Mouse (Mus musculus) midbrain, embryonic 14.5 days (tissue): ENCODE measurements around the gene Fads3. TPM values are rescaled to one million over a fixed set of nuclear protein-coding genes. Genes with fewer than 3 reads are reported as not detected.

ENCODE experiments used
- ATAC-seq: fragments of 200-750 bp; cut with Nextera tagmentation; 2 replicates; pipeline ENCODE4 v1.8.0; 2017; ENCODE audit warnings: moderate number of reproducible peaks, moderate library complexity; ENCODE audit not compliant: low FRiP score, low TSS enrichment
- DNase-seq: peaks from one replicate; pipeline ENCODE4 v3.0.0-alpha.2; 2015
- H3K27ac ChIP-seq: fragments of 300-500 bp; sonication (generic); replicated peaks from 2 replicates; pipeline ENCODE4 v1.5.1; 2014; ENCODE audit warnings: mild to moderate bottlenecking, low read depth, low read length, moderate library complexity
- H3K27me3 ChIP-seq: fragments of 300-500 bp; sonication (generic); 2 replicates; pipeline ENCODE4 v1.6.1; 2014; ENCODE audit warnings: low read length, control low read depth, mixed read lengths; ENCODE audit not compliant: control insufficient read depth, insufficient read depth
- H3K36me3 ChIP-seq: fragments of 300-500 bp; sonication (generic); 2 replicates; pipeline ENCODE4 v1.6.1; 2014; ENCODE audit warnings: low read length, control low read depth; ENCODE audit not compliant: control insufficient read depth, insufficient read depth
- H3K4me1 ChIP-seq: fragments of 300-500 bp; sonication (generic); 2 replicates; pipeline ENCODE4 v1.6.1; 2014; ENCODE audit warnings: mild to moderate bottlenecking, antibody characterized with exemption, low read length, control low read depth; ENCODE audit not compliant: control insufficient read depth, insufficient read depth
- H3K4me2 ChIP-seq: fragments of 300-500 bp; sonication (generic); 2 replicates; pipeline ENCODE4 v1.6.1; 2014; ENCODE audit warnings: mild to moderate bottlenecking, low read length, moderate library complexity
- H3K4me3 ChIP-seq: fragments of 300-500 bp; sonication (generic); replicated peaks from 2 replicates; pipeline ENCODE4 v1.5.1; 2014; ENCODE audit warnings: low read depth, low read length
- H3K9ac ChIP-seq: fragments of 300-500 bp; sonication (generic); replicated peaks from 2 replicates; pipeline ENCODE4 v1.6.1; 2014; ENCODE audit warnings: mild to moderate bottlenecking, low read length, moderate library complexity
- H3K9me3 ChIP-seq: fragments of 300-500 bp; sonication (generic); 2 replicates; pipeline ENCODE4 v1.6.1; 2016; ENCODE audit warnings: low read length, control low read depth, mixed read lengths; ENCODE audit not compliant: control insufficient read depth
- WGBS: fragments of 180-500 bp; shearing (Covaris S2); extraction: QIAGEN DNeasy Blood & Tissue Kit; methylation state at CpG from one replicate; pipeline ENCODE4 v1.1.7; 2014; 5-methylcytosine and 5-hydroxymethylcytosine counted together
- polyA plus RNA-seq: library from polyadenylated mRNA; unstranded; fragments of >200 nt; fragmentation: Nextera tagmentation; extraction: Ambion mirVana; gene quantifications from 2 replicates; pipeline ENCODE4 v1.2.1, GENCODE M21; 2014

The Fads3 gene
- polyA plus RNA-seq, 1 experiment from 2014 or later: 15.4 TPM

DNA sequence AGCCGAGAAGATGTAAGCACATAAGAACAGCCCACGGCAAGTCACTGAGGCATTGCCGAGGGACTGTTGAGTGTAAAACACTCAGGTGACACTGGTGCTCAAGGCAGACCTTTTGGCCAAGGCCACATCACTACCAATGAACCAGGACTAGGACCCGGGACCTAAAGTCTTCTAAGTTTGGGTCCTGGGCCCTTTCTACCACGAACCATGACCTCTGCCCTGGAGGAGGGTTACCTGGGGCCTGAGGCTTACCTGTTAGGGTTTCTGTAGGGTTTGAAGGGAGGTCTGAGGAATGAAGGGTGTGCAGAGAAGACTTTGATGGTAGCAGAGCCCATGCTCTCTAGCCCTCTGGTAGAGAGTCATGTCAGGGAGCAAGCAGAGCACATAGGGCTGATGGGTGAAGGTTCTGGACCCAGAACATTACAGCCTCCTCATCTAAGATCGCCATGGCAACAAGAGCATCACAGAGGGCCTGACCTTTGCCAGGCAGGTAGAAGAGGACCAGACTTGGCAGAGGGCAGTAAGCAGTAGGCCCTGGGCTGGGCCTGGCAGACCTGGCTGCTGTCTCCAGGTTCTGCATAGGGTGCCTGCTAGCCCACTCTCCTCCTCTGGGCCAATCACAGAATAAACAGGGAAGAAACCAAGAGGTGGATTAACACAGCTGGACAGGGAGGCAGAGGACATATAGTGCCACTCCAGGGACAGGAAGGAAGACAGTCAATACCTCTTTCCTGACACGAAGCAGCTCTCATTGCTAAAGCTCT lies 40.0 kb upstream of the Fads3 start, which contains the start of the genes Best1 and Rab3il1:
Gene Best1 (minus strand): TSS at position 428 of the 764 bp plus-strand sequence.
Gene Rab3il1 (plus strand): TSS at position 464 of the 764 bp plus-strand sequence.
- H3K4me2 ChIP-seq: no peak within 1 kb of the TSS
- ATAC-seq (no peak), DNase-seq (no peak)
- no peaks in the 10 kb centered on the region for H3K36me3 ChIP-seq
- H3K27me3 ChIP-seq: no peaks in the 10 kb centered on the region
- H3K9me3 ChIP-seq: no peaks in the 10 kb centered on the region
- H3K4me3 ChIP-seq: no peak within 1 kb of the TSS
- WGBS: 76% methylated on average over 7 of the region's 7 CpGs
- no peak within 1 kb of the TSS for H3K9ac ChIP-seq
- H3K4me1 ChIP-seq: no peaks in the 10 kb centered on the region
- no peak within 1 kb of the TSS for H3K27ac ChIP-seq

DNA sequence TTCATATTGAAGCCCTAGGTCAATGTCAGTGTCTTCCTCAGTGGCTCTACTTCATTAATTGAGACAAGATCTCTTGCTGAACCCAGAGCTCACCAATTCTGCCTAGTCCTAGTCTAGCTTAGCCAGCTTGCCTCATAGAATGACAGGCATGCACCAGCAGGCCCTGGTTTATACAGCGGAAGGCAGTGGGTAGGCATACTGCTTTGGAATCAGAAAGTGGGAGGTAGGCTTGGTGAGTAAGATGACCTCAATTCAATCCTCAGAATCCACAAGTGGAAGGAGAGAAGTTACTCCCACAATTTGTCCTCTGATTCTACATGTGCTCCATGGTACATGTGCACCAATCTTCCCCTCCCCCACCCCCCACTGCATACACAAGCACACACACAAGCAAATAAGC lies 37.7 kb upstream of the Fads3 start:
- no peak overlapping the region for H3K4me3 ChIP-seq
- H3K4me1 ChIP-seq: no peaks in the 10 kb centered on the region
- no peak for ATAC-seq
- DNase-seq: no peak
- H3K9me3 ChIP-seq: no peaks in the 10 kb centered on the region
- H3K4me2 ChIP-seq: no peak overlapping the region
- no peaks in the 10 kb centered on the region for H3K36me3 ChIP-seq
- no peak overlapping the region for H3K9ac ChIP-seq
- H3K27me3 ChIP-seq: no peaks in the 10 kb centered on the region
- 100% methylated on average over 1 of the region's 1 CpGs for WGBS
- no peak overlapping the region for H3K27ac ChIP-seq

DNA sequence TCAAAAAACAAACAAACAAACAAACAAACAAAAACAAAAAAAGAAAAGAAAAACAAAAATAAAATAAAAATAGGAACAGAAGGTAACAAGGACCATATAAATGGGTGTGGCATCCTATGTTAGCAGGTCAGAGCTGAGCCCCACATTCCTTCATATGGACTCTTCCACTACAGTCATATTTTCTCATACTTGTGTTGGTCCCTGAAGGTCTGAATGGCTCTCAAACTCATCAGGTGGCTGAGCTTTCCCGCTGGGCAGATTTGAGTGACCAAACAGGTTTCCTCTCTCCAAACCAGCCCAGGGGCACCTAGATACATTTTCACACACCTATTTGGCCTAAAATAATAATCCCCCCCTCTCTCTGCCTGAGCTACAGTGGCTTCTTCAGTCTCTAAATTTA lies 30.0 kb upstream of the Fads3 start:
- Histone ChIP-seq H3K4me2 (no peak overlapping the region), H3K27me3 (no peaks in the 10 kb centered on the region), H3K4me1 (no peaks in the 10 kb centered on the region), H3K9ac (no peak overlapping the region), H3K27ac (no peak overlapping the region), H3K9me3 (no peaks in the 10 kb centered on the region), H3K4me3 (no peak overlapping the region), H3K36me3 (no peaks in the 10 kb centered on the region)
- 73% methylated on average over 1 of the region's 1 CpGs for WGBS
- DNase-seq (no peak), ATAC-seq (no peak)

- H3K36me3 ChIP-seq: no peaks in the 10 kb centered on the region
- no peak overlapping the region for H3K4me2 ChIP-seq
- ATAC-seq (no peak), DNase-seq (no peak)
- H3K27me3 ChIP-seq: no peaks in the 10 kb centered on the region
- 50% methylated on average over 6 of the region's 6 CpGs for WGBS
- no peak overlapping the region for H3K9ac ChIP-seq
- H3K4me3 ChIP-seq: no peak overlapping the region
- H3K9me3 ChIP-seq: no peaks in the 10 kb centered on the region
- peaks cover 2% of the 10 kb centered on the region; the same call in 1 of the 2 replicates for H3K4me1 ChIP-seq
- no peak overlapping the region for H3K27ac ChIP-seq
Observed at GRCm38 (mm10) chr19:10012827-10013278, 28.5 kb upstream of the Fads3 start.

- H3K27ac ChIP-seq: no peak overlapping the region
- no peaks in the 10 kb centered on the region for H3K27me3 ChIP-seq
- no peak overlapping the region for H3K4me2 ChIP-seq
- no peaks in the 10 kb centered on the region for H3K9me3 ChIP-seq
- peaks cover 4% of the 10 kb centered on the region for H3K4me1 ChIP-seq
- H3K4me3 ChIP-seq: no peak overlapping the region
- DNase-seq: no peak
- ATAC-seq: no peak
- no peaks in the 10 kb centered on the region for H3K36me3 ChIP-seq
- 57% methylated on average over 3 of the region's 3 CpGs for WGBS
- H3K9ac ChIP-seq: no peak overlapping the region
Observed at GRCm38 (mm10) chr19:10013348-10013747, 28.0 kb upstream of the Fads3 start.

- no peak overlapping the region for H3K4me2 ChIP-seq
- no peak overlapping the region for H3K9ac ChIP-seq
- H3K4me3 ChIP-seq: no peak overlapping the region
- peaks cover 10% of the 10 kb centered on the region for H3K4me1 ChIP-seq
- DNase-seq (no peak), ATAC-seq (no peak)
- no peak overlapping the region for H3K27ac ChIP-seq
- no peaks in the 10 kb centered on the region for H3K36me3 ChIP-seq
- 74% methylated on average over 5 of the region's 5 CpGs for WGBS
- H3K9me3 ChIP-seq: no peaks in the 10 kb centered on the region
- H3K27me3 ChIP-seq: no peaks in the 10 kb centered on the region
Observed at GRCm38 (mm10) chr19:10013913-10014312, 27.5 kb upstream of the Fads3 start.

DNA sequence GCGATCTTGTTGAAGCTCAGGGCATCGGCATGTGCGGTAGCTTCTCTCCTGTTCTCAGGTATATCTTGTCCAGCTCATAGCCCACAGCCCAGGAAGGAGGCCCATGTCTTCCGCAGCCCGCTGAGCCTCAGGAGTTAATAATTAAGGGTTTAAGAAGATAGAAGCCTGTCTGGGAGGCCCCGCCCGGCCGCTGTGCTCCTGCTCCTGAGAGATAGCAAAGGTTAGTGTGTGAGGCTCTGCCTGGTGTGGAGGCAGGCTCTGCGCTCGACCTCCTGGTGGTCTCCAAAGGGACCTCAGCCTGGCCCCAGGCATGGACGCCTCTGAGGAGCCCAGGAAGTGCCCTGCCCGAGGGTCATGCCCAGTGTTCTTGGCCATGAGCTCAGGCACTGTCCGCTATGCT lies 26.5 kb upstream of the Fads3 start:
- H3K9ac ChIP-seq: no peak overlapping the region
- no peak for ATAC-seq

DNA sequence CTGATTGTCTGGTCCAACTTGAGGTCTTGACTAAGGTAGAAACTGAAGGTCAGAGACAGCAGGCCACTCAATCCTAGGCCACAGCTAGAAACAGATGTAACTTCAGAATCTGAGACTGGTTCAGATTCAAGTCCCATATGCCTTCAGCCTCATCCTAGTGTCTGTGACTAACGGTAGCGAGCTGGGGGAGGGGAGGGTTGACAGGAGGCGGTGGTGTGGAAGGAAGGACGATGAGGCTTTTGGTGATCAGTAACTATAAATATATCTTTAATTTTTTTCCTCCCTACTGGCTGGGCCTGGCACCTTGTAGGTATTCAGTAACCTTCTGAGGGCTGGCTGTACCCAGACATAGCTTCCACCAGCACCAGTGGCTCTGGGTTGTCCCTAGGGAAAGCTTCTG lies 25.9 kb upstream of the Fads3 start:
- H3K9ac ChIP-seq: no peak overlapping the region
- H3K36me3 ChIP-seq: no peaks in the 10 kb centered on the region
- ATAC-seq (no peak), DNase-seq (no peak)
- H3K4me2 ChIP-seq: no peak overlapping the region
- 83% methylated on average over 4 of the region's 4 CpGs for WGBS
- no peak overlapping the region for H3K4me3 ChIP-seq
- no peaks in the 10 kb centered on the region for H3K27me3 ChIP-seq
- H3K9me3 ChIP-seq: no peaks in the 10 kb centered on the region
- peaks cover 14% of the 10 kb centered on the region for H3K4me1 ChIP-seq
- H3K27ac ChIP-seq: no peak overlapping the region

More for the DNA sequence above, 26.5 kb upstream of the Fads3 start:
- Histone ChIP-seq H3K9me3 (no peaks in the 10 kb centered on the region), H3K4me1 (peaks cover 14% of the 10 kb centered on the region), H3K4me3 (no peak overlapping the region), H3K27ac (no peak overlapping the region), H3K27me3 (no peaks in the 10 kb centered on the region), H3K36me3 (no peaks in the 10 kb centered on the region), H3K4me2 (no peak overlapping the region)
- no peak for DNase-seq
- WGBS: 86% methylated on average over 13 of the region's 13 CpGs

DNA sequence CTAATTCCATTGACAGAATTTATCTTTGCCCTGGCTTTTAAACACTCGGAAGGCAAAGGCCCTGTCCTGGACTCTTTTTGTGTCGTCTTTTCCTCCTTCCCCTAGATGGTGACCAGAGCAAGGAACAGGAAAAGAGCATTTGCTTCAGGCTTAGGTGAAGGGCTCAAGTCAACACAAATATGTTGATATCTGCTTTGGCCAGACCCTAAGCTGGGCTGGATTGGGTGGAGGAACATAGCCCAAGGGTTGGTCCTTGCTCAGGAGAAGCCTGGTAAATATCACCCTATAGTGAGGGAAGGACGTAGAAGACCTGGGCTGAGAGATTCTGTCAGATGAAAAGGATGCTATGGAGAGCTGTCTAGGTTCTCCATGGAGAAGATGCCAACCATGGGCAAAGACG lies 25.2 kb upstream of the Fads3 start:
- Histone ChIP-seq H3K36me3 (no peaks in the 10 kb centered on the region), H3K9ac (no peak overlapping the region), H3K4me2 (no peak overlapping the region), H3K4me1 (peaks cover 14% of the 10 kb centered on the region), H3K27ac (no peak overlapping the region), H3K9me3 (no peaks in the 10 kb centered on the region), H3K27me3 (no peaks in the 10 kb centered on the region), H3K4me3 (no peak overlapping the region)
- 89% methylated on average over 4 of the region's 4 CpGs for WGBS
- no peak for DNase-seq
- no peak for ATAC-seq
